Mouse (Mus musculus) spleen, adult 2 months (tissue): ENCODE data around the gene Gp1bb.

Experiments
- CTCF ChIP-seq: fragments of 200-500 bp; IDR thresholded peaks from 2 replicates; pipeline ENCODE4 v1.5.1; 2011; ENCODE audit warnings: mild to moderate bottlenecking, inconsistent platforms; ENCODE audit not compliant: insufficient read depth, insufficient read length, insufficient replicate concordance; ENCODE audit errors: extremely low read depth
- POLR2A ChIP-seq: fragments of 200-500 bp; IDR thresholded peaks from 2 replicates; pipeline ENCODE4 v1.6.1; 2011; ENCODE audit warnings: low read depth, low read length, inconsistent platforms

GRCm38 (mm10) chr16:18577071-18577470 lies 45.1 kb downstream of the Gp1bb start:
- TF ChIP-seq CTCF (no peak), POLR2A (no peak)
